Mouse (Mus musculus): Measurements from ENCODE around the gene Gpatch8. TPM values are rescaled to one million over a fixed set of nuclear protein-coding genes. Genes with fewer than 3 reads are reported as not detected.

Gene Gpatch8
- polyA plus RNA-seq (2015; fragmentation: Nextera tagmentation; extraction: Ambion mirVana): 68.2 and 71.6 TPM in 2 replicates

DNA sequence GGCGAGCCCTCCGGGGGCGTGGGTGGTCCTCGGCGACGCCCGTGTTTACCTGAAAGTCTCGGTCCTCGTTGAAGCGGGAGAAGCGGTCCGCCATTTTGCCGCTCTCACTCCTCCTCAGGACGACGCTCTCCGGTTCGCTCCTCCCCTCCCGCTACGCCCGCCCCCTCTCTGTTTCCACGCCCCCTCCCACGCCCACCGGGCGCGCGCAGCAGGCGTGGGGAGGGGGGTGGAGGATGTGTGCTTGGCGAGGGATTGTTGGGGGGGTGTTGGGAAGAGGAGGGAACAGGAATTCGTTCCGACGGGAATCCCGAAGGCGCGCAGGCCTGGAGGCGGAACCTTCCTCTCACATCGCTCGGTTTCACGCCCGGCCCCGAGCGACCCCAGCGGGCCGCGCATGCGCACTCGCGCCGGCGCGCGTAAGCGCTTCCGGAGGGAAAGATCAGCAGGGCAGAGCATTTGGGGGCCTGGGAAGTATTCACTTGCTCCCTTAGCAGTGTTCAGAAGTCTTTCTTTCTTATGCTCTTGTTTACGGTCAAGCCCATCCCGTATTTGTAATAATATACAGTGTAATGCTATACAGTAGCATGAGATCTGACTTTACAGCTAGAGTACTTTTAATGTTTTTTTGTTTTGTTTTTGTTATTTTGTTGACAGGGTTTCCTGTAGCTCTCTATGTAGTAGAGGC, at the start of gene Gpatch8:
TSS of gene Gpatch8 (minus strand) at position 362 of the 685 bp plus-strand sequence.
- Histone ChIP-seq H3K9ac (replicated peaks) (peak within 1 kb of the TSS; percentile 98), H3K27me3 (replicated peaks) (no peaks in the 10 kb centered on the region), H3K4me3 (replicated peaks) (peak within 1 kb of the TSS; percentile 73), H3K4me2 (peak within 1 kb of the TSS; percentile 70), H3K36me3 (no peaks in the 10 kb centered on the region), H3K4me1 (peaks cover 36% of the 10 kb centered on the region), H3K27ac (replicated peaks) (peak within 1 kb of the TSS; percentile 97), H3K9me3 (replicated peaks) (no peaks in the 10 kb centered on the region)
- under 1% methylated on average over 47 of the region's 55 CpGs for WGBS
- ATAC-seq (ENCODE audit: low FRiP score): peak; percentile 96

- peak overlapping the region; percentile 63 for H3K9ac ChIP-seq (replicated peaks)
- peak overlapping the region; percentile 90 for H3K4me2 ChIP-seq
- peak overlapping the region; percentile 72 for H3K4me3 ChIP-seq (replicated peaks)
- ATAC-seq (ENCODE audit: low FRiP score): peak; percentile 46
- H3K27ac ChIP-seq (replicated peaks): peak overlapping the region; percentile 91
- H3K9me3 ChIP-seq (replicated peaks): no peaks in the 10 kb centered on the region
- H3K36me3 ChIP-seq: no peaks in the 10 kb centered on the region
- under 1% methylated on average over 69 of the region's 74 CpGs for WGBS
- peaks cover 60% of the 10 kb centered on the region for H3K4me1 ChIP-seq
- no peaks in the 10 kb centered on the region for H3K27me3 ChIP-seq (replicated peaks)
Observed at GRCm38 (mm10) chr11:102604777-102605552, 48.8 kb upstream of the Gpatch8 start.

DNA sequence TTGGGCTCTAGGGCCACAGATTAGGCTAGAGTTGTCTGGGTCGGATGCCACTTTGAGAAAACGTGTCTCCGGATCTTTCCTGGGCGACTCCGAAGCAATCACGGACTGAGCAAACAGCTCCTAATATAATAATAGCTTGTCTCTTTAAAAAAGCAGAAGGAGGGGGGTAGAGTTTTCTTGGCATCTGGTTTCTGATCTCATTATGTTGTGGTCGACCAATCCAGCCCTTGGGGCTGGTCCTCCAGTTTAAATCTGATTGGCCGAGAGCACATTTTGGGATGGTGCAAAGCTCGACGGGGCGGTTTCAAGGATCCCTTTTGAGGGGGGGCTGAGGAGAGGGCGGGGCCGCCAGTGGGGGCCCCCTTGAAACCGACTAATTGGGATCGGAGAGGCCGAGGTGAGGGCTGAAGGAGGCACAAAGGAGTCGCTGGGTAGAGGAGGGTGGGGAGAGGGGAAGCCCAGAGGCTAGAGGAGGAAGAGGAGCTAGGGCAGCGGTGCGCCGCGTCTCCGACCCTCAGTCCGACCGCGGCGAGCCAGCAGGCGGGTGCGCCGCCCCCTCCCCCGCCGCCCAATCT, 47.9 kb upstream of the Gpatch8 start, which contains the start of gene Fzd2:
TSS of gene Fzd2 (plus strand) at position 387 of the 575 bp plus-strand sequence.
- H3K4me2 ChIP-seq: peak within 1 kb of the TSS; percentile 90
- no peaks in the 10 kb centered on the region for H3K36me3 ChIP-seq
- peak within 1 kb of the TSS; percentile 72 for H3K4me3 ChIP-seq (replicated peaks)
- 0% methylated on average over 27 of the region's 31 CpGs for WGBS
- H3K4me1 ChIP-seq: peaks cover 59% of the 10 kb centered on the region
- H3K9ac ChIP-seq (replicated peaks): peak within 1 kb of the TSS; percentile 63
- no peaks in the 10 kb centered on the region for H3K9me3 ChIP-seq (replicated peaks)
- no peaks in the 10 kb centered on the region for H3K27me3 ChIP-seq (replicated peaks)
- ATAC-seq (ENCODE audit: low FRiP score): peak; percentile 96
- H3K27ac ChIP-seq (replicated peaks): peak within 1 kb of the TSS; percentile 91

- under 1% methylated on average over 10 of the region's 10 CpGs for WGBS
- Histone ChIP-seq H3K9ac (replicated peaks) (peak overlapping the region; percentile 47; the same call in 1 of the 2 replicates), H3K4me3 (replicated peaks) (peak overlapping the region; percentile 72), H3K4me2 (peak overlapping the region; percentile 90), H3K27ac (replicated peaks) (peak overlapping the region; percentile 85), H3K9me3 (replicated peaks) (no peaks in the 10 kb centered on the region), H3K4me1 (peaks cover 53% of the 10 kb centered on the region), H3K36me3 (no peaks in the 10 kb centered on the region), H3K27me3 (replicated peaks) (no peaks in the 10 kb centered on the region)
- ATAC-seq (ENCODE audit: low FRiP score): peak; percentile 73
Observed at GRCm38 (mm10) chr11:102603496-102603850, 47.3 kb upstream of the Gpatch8 start.

- Histone ChIP-seq H3K4me2 (peak overlapping the region; percentile 90), H3K9me3 (replicated peaks) (no peaks in the 10 kb centered on the region), H3K4me1 (peaks cover 48% of the 10 kb centered on the region), H3K27ac (replicated peaks) (peak overlapping the region; percentile 85), H3K27me3 (replicated peaks) (no peaks in the 10 kb centered on the region), H3K4me3 (replicated peaks) (peak overlapping the region; percentile 72), H3K36me3 (no peaks in the 10 kb centered on the region), H3K9ac (replicated peaks) (peak overlapping the region; percentile 47)
- no peak for ATAC-seq (ENCODE audit: low FRiP score)
- WGBS: 3% methylated on average over 13 of the region's 13 CpGs
Observed at GRCm38 (mm10) chr11:102602816-102603495, 46.8 kb upstream of the Gpatch8 start.

- WGBS: 93% methylated on average over 3 of the region's 3 CpGs
- ATAC-seq (ENCODE audit: low FRiP score): no peak
- H3K9ac ChIP-seq (replicated peaks): no peak overlapping the region
- no peaks in the 10 kb centered on the region for H3K27me3 ChIP-seq (replicated peaks)
- H3K27ac ChIP-seq (replicated peaks): no peak overlapping the region
- no peaks in the 10 kb centered on the region for H3K36me3 ChIP-seq
- H3K4me3 ChIP-seq (replicated peaks): no peak overlapping the region
- no peaks in the 10 kb centered on the region for H3K9me3 ChIP-seq (replicated peaks)
- H3K4me1 ChIP-seq: peaks cover 29% of the 10 kb centered on the region
- no peak overlapping the region for H3K4me2 ChIP-seq
Observed at GRCm38 (mm10) chr11:102599912-102600311, 43.7 kb upstream of the Gpatch8 start.

DNA sequence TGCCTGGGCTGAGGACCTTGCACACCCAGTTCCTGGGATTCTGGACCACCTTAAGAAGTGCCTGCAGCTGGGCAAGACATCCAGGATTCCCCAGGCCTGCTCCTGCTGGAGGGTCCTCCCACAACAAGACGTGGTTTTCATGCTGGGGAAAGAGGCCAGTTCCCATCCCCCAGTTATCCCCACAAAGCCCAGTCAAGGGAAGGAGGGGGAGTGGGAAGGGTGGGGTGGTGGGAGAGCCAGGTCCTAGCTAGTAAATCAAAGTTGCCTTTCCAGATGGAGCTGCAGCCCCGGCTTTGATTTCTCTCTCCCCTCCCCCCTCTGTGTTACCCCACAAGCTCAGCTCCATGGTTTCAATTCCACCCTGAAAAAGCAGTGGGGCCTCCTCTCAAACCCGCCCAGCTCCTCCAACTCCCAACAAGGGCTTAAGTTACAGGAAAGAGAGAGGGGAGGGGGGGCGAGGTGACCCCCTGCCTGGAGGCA, 39.2 kb upstream of the Gpatch8 start:
- H3K27ac ChIP-seq (replicated peaks): peak overlapping the region; percentile 38
- no peak overlapping the region for H3K9ac ChIP-seq (replicated peaks)

GRCm38 (mm10) chr11:102587554-102587953, 31.4 kb upstream of the Gpatch8 start:
- Histone ChIP-seq H3K9ac (replicated peaks) (no peak overlapping the region), H3K4me1 (peaks cover 4% of the 10 kb centered on the region; the same call in 1 of the 2 replicates), H3K9me3 (replicated peaks) (no peaks in the 10 kb centered on the region), H3K27me3 (replicated peaks) (no peaks in the 10 kb centered on the region), H3K4me2 (no peak overlapping the region), H3K4me3 (replicated peaks) (no peak overlapping the region), H3K27ac (replicated peaks) (no peak overlapping the region), H3K36me3 (no peaks in the 10 kb centered on the region)
- no peak for ATAC-seq (ENCODE audit: low FRiP score)
- WGBS: 85% methylated on average over 3 of the region's 3 CpGs

More for the DNA sequence above, 39.2 kb upstream of the Gpatch8 start:
- H3K36me3 ChIP-seq: no peaks in the 10 kb centered on the region
- WGBS: 8% methylated on average over 4 of the region's 4 CpGs
- H3K4me2 ChIP-seq: 0 out of 2 replicates have a peak overlapping the region, but pooled peaks have one; percentile 20
- peaks cover 9% of the 10 kb centered on the region for H3K4me1 ChIP-seq
- ATAC-seq (ENCODE audit: low FRiP score): no peak
- H3K4me3 ChIP-seq (replicated peaks): no peak overlapping the region
- H3K9me3 ChIP-seq (replicated peaks): no peaks in the 10 kb centered on the region
- no peaks in the 10 kb centered on the region for H3K27me3 ChIP-seq (replicated peaks)

- H3K27ac ChIP-seq (replicated peaks): no peak overlapping the region
Observed at GRCm38 (mm10) chr11:102586445-102587130, 30.4 kb upstream of the Gpatch8 start.

GRCm38 (mm10) chr11:102582736-102583135, 26.5 kb upstream of the Gpatch8 start:
- 38% methylated on average over 5 of the region's 5 CpGs for WGBS
- Histone ChIP-seq H3K9ac (replicated peaks) (no peak overlapping the region), H3K4me2 (no peak overlapping the region), H3K4me1 (peaks cover 32% of the 10 kb centered on the region), H3K27me3 (replicated peaks) (peaks cover 5% of the 10 kb centered on the region; the same call in 1 of the 2 replicates), H3K36me3 (no peaks in the 10 kb centered on the region), H3K27ac (replicated peaks) (no peak overlapping the region), H3K9me3 (replicated peaks) (no peaks in the 10 kb centered on the region), H3K4me3 (replicated peaks) (no peak overlapping the region)
- ATAC-seq (ENCODE audit: low FRiP score): no peak

More at GRCm38 (mm10) chr11:102586445-102587130, 30.4 kb upstream of the Gpatch8 start:
- H3K36me3 ChIP-seq: no peaks in the 10 kb centered on the region
- no peak overlapping the region for H3K9ac ChIP-seq (replicated peaks)
- peaks cover 12% of the 10 kb centered on the region for H3K4me1 ChIP-seq
- no peak overlapping the region for H3K4me2 ChIP-seq
- H3K4me3 ChIP-seq (replicated peaks): no peak overlapping the region
- 88% methylated on average over 4 of the region's 4 CpGs for WGBS
- no peak for ATAC-seq (ENCODE audit: low FRiP score)
- H3K27me3 ChIP-seq (replicated peaks): peaks cover under 1% of the 10 kb centered on the region; the same call in 1 of the 2 replicates
- H3K9me3 ChIP-seq (replicated peaks): no peaks in the 10 kb centered on the region
